Mouse (Mus musculus): ENCODE measurements around the gene Gpc4.

The Gpc4 gene

GRCm38 (mm10) chrX:52151100-52151499, 14.0 kb downstream of the Gpc4 start:
- no peak for DNase-seq (ENCODE audit: low spot score in 2 of 2)

- no peak for DNase-seq (ENCODE audit: low spot score in 2 of 2)
Measured at GRCm38 (mm10) chrX:52145563-52145962, 19.5 kb downstream of the Gpc4 start.

DNA sequence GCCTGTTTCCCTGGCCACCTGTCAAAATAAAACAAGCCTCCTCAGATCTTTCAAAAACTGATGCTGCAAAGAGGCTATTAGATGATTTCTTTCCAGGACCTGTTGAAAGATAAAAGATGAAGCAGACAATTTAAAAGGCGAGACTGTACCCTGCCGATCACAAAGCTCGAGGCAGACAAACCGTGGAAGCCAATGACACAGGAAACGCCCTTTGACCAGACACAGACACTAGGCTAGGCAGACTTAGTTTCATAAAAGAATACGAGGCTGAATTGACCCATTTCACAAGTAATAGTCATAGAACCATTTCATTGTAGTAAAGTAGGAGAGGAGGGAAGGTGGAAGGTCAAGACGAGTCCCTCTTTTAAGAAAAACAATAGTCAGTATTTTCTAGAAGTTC, 20.6 kb downstream of the Gpc4 start:
- no peak for DNase-seq (ENCODE audit: low spot score in 2 of 2)

GRCm38 (mm10) chrX:52140316-52140715, 24.7 kb downstream of the Gpc4 start:
- DNase-seq (ENCODE audit: low spot score in 2 of 2), result no peak

- DNase-seq (ENCODE audit: low spot score in 2 of 2), result no peak
Measured at GRCm38 (mm10) chrX:52138461-52139075, 26.5 kb downstream of the Gpc4 start.

GRCm38 (mm10) chrX:52138033-52138432, 27.0 kb downstream of the Gpc4 start:
- DNase-seq (ENCODE audit: low spot score in 2 of 2), result no peak

- no peak for DNase-seq (ENCODE audit: low spot score in 2 of 2)
Measured at GRCm38 (mm10) chrX:52136525-52136924, 28.5 kb downstream of the Gpc4 start.

DNA sequence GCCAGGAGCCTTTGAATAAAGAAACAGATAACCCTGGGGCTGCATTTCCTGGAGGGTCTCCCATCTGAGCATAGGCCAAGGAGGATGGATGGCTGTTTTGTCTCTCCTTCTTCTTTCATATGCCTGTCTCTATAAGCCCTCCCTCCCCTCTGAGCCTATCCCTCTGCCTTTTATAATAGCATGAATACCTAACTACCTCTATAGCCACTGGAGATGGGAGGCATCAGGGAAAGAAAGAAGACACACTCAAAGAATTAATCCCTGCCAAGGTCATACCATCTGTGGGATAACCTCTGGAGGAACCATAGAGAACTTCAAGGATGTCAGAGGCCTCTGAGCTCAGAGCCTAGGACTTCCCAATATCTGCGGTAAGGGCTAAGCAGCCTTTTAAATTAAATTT, 35.4 kb downstream of the Gpc4 start:
- no peak for DNase-seq (ENCODE audit: low spot score in 2 of 2)

GRCm38 (mm10) chrX:52128794-52129193, 36.3 kb downstream of the Gpc4 start:
- DNase-seq (ENCODE audit: low spot score in 2 of 2), result no peak

DNA sequence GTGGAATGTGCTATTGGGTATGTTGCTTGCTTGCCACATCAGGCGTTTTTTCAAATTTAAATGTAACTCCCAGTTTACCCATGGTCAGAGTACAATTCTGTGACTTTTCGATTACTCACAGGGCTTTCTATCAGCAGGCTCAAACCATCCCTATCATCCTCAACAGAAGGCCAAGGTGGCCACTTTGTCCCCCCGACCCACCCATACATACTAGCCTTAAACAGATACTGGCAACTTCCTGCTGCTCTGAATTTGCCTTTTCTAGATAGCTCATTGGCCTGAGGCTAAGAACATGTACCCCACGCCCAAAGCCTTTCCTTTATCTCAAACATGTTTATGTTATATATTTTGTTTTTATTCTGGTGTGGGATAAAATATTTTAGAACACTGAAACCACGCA, 51.4 kb downstream of the Gpc4 start:
- no peak for DNase-seq (ENCODE audit: low spot score in 2 of 2)

DNA sequence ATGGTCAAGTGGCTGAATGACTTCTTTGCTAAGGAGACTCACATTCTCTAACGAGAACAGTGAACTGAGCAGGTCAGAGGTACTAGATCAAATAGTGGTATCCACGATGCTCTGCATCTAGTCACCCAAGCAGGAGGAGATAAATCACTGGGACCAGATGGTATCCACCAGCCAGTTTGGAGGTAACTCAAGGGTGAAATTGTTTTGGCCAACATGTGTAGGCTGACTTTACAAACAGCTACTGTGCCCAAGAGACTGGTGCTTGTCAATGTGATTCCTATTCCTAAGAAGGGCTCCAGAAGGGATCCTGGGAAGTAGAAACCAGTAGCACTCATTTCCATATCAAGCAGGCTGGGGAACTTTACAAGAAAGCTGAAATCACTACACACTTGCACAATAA, 55.4 kb downstream of the Gpc4 start:
- DNase-seq (ENCODE audit: low spot score in 2 of 2), result peak in 1 of 2 experiments; percentile 9

- peak in 1 of 2 experiments; percentile 5 for DNase-seq (ENCODE audit: low spot score in 2 of 2)
Measured at GRCm38 (mm10) chrX:52108966-52109365, 56.1 kb downstream of the Gpc4 start.

DNA sequence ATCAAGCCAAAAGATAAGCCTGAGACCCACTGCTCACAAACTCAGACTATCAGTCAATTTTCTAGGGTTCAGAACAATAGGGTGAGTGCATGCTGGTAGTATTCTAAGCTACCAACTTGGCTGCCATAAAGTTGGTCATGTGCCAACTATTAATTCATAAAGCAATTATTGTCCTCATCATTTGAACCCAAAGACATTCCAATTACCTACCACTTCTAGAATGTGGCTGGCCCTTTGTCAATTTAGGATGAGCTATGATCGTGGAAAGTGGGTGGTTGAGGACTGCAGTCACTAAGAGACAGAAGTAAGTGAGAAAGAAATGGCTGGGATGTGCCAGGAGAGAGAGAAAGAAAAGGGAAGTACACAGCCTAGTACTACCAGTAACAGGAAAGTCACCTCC, 61.3 kb downstream of the Gpc4 start:
- no peak for DNase-seq (ENCODE audit: low spot score in 2 of 2)

GRCm38 (mm10) chrX:52101940-52102339, 63.1 kb downstream of the Gpc4 start:
- DNase-seq (ENCODE audit: low spot score in 2 of 2), result no peak

- no peak for DNase-seq (ENCODE audit: low spot score in 2 of 2)
Measured at GRCm38 (mm10) chrX:52101445-52101844, 63.6 kb downstream of the Gpc4 start.

DNA sequence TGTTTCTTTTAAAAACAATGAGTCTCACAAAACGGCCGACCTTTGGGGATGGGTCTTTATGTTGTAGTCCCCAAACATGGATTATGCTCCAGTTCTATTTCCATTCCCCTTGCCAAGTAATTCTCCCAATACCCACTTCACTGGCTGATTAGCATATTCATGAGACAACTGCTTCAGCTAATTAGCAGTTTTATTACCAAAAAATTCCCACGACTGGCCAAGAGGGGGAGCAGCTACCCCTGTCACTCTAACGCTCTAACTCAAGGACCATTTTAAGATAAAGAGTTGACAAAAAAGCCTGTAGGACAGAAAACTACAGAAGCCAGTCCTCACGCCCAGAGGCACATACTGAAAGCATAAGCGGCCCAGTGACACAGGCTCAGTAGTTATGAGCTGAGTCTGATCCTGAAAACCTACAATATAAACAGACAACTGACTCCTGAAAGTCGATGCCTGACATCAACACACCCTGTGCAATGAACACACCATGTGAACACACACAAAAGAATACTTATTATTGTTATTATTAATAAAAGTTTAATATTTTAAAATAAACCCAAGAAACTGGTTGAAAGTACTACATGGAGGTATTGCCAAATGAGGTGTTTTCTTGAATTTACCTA, 77.2 kb downstream of the Gpc4 start:
- DNase-seq (ENCODE audit: low spot score in 2 of 2), result peak in 1 of 2 experiments; percentile 50

- no peak for DNase-seq (ENCODE audit: low spot score in 2 of 2)
Measured at GRCm38 (mm10) chrX:52086885-52087573, 78.0 kb downstream of the Gpc4 start.

DNA sequence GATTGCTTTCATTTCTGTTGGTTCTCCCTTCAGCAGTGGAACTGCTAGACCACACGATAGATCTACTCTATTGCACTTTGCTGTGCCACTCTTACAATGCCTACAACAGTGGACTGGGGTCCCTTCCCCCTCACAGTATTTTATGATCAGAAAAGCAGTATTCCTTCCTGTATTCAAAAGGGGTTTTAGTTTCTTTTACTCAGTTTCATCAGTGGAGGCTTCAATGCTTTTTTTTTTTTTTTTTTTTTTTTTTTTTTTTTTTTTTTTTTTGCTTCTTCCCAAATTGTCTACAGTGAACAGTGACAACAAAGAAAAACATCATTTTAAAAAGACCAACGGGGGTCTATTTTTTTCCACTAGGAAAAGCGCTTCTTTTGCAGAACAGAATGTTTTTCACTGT, 81.5 kb downstream of the Gpc4 start:
- DNase-seq (ENCODE audit: low spot score in 2 of 2), result no peak

DNA sequence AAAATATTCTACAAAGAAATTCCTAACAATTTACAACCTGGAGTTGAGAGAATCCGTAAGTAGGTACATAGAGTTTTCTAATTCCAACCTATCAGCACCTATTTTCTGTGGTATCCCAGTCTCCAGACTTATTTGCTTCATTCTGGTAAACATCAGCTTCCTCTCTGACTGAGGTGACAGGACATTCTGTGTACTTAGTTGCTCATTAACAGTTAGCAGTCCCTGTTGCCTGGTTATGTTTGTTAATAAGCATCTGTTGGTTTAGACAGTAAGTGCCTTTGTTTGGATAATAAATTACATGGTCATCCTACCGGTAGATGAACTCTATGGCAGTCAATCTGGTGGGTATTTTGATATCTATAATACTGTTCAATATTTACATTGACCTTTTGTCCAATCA, 92.6 kb downstream of the Gpc4 start:
- no peak for DNase-seq (ENCODE audit: low spot score in 2 of 2)

DNA sequence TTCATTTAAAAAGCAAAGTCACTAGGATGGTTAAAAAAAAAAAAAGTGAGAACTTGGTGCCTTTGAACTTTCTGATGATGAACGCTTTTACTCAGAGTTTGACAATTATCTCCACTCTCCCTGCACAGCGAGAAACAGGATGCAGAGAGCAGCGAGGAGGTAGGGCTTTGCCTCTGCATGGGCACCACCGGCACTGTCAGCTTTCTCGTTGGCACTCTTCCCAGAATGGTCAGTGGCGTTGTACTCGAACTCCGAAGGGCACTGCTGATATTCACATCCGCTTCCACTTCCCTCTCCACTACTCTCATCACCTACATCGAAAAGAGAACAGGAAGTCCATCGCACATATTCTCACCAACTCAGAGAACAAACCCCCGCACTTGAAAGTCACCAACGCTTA, 111.6 kb downstream of the Gpc4 start:
- DNase-seq (ENCODE audit: low spot score in 2 of 2), result no peak

DNA sequence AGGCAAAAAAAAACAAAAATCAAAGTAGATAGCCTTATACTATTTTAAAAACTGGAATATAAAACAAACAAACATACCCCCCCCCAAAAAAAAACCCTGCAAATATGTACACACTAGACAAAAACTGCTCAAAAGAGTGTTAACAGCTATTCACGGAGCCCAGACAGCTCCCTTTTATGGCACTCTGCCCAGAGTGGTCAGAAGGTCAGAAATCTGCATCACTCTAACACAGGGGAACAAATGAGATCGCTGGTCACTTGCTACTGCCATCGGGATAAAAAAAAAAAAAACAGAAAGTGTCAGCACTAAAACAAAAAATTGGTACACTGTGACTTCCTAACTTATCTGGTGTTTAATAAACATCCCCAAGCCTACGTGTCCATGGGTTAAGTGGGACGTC, 113.0 kb downstream of the Gpc4 start:
- DNase-seq (ENCODE audit: low spot score in 2 of 2), result no peak

DNA sequence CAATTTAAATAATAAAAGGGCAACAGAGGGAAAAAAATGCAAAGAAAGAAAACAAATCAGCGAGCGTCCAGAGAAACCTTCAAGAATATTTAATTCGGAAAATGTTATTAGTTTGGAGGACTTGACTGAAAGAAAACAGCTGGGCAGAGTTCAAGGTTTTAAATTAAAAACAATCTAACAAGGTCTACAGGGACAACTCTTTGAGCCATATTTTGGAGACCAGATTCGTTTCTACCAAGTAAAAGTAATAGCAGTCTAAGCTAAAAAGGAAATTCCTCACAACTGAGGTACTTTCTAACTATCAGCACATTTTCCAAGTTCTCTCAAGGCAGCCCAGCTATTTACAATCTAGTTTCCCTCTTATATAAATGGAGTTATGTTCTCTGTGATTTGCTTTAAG, 114.1 kb downstream of the Gpc4 start:
- DNase-seq (ENCODE audit: low spot score in 2 of 2), result no peak

- DNase-seq (ENCODE audit: low spot score in 2 of 2), result no peak
Measured at GRCm38 (mm10) chrX:52039875-52040274, 125.2 kb downstream of the Gpc4 start.

Measured in cerebellum, postnatal 4 days (tissue).